Mouse (Mus musculus): Measurements from ENCODE around the gene Phb. TPM values are rescaled to one million over a fixed set of nuclear protein-coding genes. Genes with fewer than 3 reads are reported as not detected.

Gene Phb
- polyA plus RNA-seq, 2 experiments from 2014 or later: 132 to 177 TPM

DNA sequence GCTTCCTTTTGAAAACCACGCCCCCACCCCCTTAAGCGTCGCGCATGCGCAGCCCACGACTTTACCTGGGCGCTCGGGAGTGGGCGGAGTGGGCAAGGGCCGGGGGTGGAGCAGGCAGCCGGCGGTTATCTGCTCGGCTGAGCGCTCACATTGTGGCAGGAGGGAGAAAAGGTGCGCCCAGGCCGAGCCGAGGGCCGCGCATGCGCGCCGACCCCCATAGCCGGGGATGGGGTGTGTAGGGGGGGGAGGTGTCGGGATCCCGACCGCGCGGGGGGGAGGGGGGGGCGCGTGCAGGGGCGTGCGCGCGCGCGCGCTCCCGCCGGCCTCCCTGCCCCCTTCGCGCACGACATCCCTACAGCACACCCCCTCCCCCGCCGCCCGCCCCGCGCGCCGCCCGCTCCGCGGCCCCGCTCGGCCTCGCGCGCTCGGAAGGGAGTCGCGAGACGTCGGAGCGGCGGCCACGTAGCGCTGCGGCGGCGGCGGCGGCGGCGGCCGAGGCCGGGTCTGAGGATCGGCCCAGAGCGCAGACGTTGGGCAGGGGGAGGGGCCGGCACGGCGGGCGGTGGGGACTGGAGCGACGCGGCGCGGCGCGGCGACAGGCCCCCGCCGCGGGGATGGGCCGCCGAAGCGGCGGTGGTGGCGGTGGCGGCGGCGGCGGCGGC lies 45.9 kb downstream of the Phb start, which contains the start of gene Zfp652:
Zfp652 (plus strand) TSS at position 111 of the 662 bp plus-strand sequence.
- peak; percentile 82 for ATAC-seq

DNA sequence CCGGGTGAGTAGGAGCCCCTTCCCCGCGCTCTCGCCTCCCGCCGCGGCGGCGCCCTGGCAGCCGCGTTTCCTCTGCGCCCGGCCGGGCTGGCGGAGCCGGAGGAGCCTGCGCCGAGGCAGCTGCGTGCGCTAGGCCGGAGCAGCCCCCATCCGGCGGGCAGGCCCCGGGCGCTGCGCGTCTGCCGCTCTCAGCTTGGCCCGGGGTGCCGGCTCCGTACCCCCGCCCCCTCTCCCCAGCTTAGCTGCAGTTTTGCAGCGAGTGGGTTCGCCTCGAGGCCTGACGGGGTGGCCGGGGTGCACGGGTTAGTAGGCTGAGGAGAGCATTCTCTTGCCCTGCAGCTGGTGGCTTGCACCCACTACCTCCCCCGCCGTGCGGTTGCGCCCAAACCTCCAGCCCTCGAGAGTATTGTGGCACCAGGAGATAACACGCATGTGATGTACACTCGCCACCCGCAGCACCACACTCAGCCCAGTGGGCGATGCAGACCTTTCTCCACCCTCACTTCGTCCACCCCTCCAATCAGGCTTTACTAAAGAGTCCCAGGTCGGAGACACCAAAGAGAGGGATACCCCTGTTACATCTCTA lies 46.6 kb downstream of the Phb start:
- peak; percentile 47 for ATAC-seq

GRCm38 (mm10) chr11:95713811-95714241 lies 47.1 kb downstream of the Phb start:
- peak; percentile 34 for ATAC-seq

DNA sequence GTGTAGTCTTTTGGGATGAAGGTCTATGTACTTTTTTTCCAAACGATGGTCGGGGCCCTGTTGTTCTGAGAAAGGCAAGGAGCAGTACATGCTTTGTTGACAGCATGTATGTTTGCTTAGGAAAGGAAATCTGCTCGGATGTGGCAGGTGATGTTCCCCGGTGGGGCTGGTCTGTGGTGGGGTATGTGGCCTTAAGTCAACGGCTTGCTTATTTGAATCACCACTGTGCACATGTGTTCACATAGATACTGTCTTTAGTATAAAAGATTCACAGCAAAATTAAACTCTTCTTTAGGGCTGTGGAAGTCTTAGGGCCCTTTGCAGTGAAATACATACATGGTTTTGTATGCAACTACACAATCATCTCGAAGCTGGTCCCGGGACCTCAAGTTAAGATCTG lies 47.7 kb downstream of the Phb start:
- no peak for ATAC-seq

- ATAC-seq: no peak
Measured at GRCm38 (mm10) chr11:95716136-95716535, 49.4 kb downstream of the Phb start.

DNA sequence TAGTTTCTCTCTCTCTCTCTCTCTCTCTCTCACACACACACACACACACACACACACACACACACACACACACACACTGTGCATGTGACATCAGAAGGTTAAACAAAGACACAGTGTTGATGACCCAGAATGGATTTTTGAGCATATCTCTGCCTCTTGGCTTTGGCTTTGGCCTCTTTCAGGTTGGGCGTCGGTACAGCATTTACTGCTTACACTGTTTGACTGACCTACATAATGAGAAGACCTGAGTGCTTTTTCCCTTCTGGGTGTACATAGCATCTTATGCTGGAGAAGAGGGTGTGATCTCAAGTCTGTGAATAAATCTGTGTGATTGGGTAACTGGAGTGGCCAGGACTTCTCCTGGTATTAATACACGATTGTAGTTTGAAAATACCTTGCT lies 52.6 kb downstream of the Phb start:
- no peak for ATAC-seq

DNA sequence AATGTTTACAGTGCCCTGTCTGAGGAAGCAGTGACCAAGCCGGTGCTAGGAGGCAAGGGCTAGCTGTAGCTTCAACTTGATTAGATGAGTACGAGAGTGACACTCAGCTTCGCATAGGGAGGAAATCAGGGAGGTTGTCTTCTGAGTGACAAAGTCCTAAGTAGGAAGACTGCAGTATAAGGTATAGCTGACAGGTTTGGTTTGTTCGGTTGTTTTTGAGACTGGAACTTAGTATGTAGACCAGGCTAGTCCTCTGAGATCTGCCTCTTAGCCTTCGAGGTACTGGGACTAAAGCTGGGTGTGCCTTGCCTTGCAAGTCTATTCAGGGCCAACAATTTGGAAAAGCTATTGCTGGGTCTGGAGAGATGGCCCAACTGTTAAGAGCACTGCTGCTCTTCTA lies 56.5 kb downstream of the Phb start, which contains the start of gene B130006D01Rik:
B130006D01Rik (plus strand) TSS at position 301 of the 400 bp plus-strand sequence.
- ATAC-seq: no peak

- no peak for ATAC-seq
Measured at GRCm38 (mm10) chr11:95724466-95724865, 57.7 kb downstream of the Phb start.

- ATAC-seq: no peak
Measured at GRCm38 (mm10) chr11:95726156-95726555, 59.4 kb downstream of the Phb start.

GRCm38 (mm10) chr11:95727947-95728346 lies 61.2 kb downstream of the Phb start:
- no peak for ATAC-seq

GRCm38 (mm10) chr11:95728916-95729907 lies 62.5 kb downstream of the Phb start:
- ATAC-seq: peak; percentile 87

Other genes with a start within 250 kb of the Phb start
- not detected for gene Nxph3, start 152.4 kb upstream of the Phb start, polyA plus RNA-seq (2017; shearing (Covaris generic))
- not detected for gene Ngfr, start 79.2 kb upstream of the Phb start, polyA plus RNA-seq (2017; shearing (Covaris generic))
- 10 to 100 TPM; 15.1 to 21.3 TPM for gene Zfp652, start 45.7 kb downstream of the Phb start, polyA plus RNA-seq (2017; shearing (Covaris generic))
- gene B130006D01Rik, start 56.6 kb downstream of the Phb start, polyA plus RNA-seq (2017; shearing (Covaris generic)): 1 to 10 TPM; 7.5 to 8.6 TPM
- not detected for gene Phospho1, start 157.5 kb downstream of the Phb start, polyA plus RNA-seq (2017; shearing (Covaris generic))
- gene Gngt2, start 170.3 kb downstream of the Phb start, polyA plus RNA-seq (2017; shearing (Covaris generic)): 10 to 100 TPM; 56.7 to 64.5 TPM
- gene Abi3, start 175.5 kb downstream of the Phb start, polyA plus RNA-seq (2017; shearing (Covaris generic)): 10 to 100 TPM; 83.1 to 93.7 TPM
- gene B4galnt2, start 247.9 kb downstream of the Phb start, polyA plus RNA-seq (2017; shearing (Covaris generic)): under 1 TPM in 1 of 2 experiments, not detected in 1; 0.19 TPM